Mouse (Mus musculus): ENCODE data around the gene Tango6. TPM values are rescaled to one million over a fixed set of nuclear protein-coding genes. Genes with fewer than 3 reads are reported as not detected.

Tango6 gene
- polyA plus RNA-seq, 1 experiment from 2014 or later, result 12.3 TPM

GRCm38 (mm10) chr8:106828921-106829320 is 146.1 kb downstream of the Tango6 start:
- H3K4me1 ChIP-seq, result no peaks in the 10 kb centered on the region
- no peaks in the 10 kb centered on the region for H3K27me3 ChIP-seq
- H3K4me2 ChIP-seq, result no peak overlapping the region
- no peaks in the 10 kb centered on the region for H3K9me3 ChIP-seq (replicated peaks)
- peaks cover 8% of the 10 kb centered on the region; the same call in 1 of the 2 replicates for H3K36me3 ChIP-seq
- 87% methylated on average over 6 of the region's 6 CpGs for WGBS
- no peak for ATAC-seq (replicated peaks; ENCODE audit: low FRiP score)
- no peak overlapping the region for H3K4me3 ChIP-seq (replicated peaks)
- H3K27ac ChIP-seq, result no peak overlapping the region
- H3K9ac ChIP-seq, result no peak overlapping the region

- 86% methylated on average over 5 of the region's 5 CpGs for WGBS
- no peak for ATAC-seq (replicated peaks; ENCODE audit: low FRiP score)
- H3K4me3 ChIP-seq (replicated peaks), result no peak overlapping the region
- H3K27me3 ChIP-seq, result no peaks in the 10 kb centered on the region
- H3K9ac ChIP-seq, result no peak overlapping the region
- no peak overlapping the region for H3K4me2 ChIP-seq
- H3K36me3 ChIP-seq, result peaks cover 8% of the 10 kb centered on the region; the same call in 1 of the 2 replicates
- H3K4me1 ChIP-seq, result no peaks in the 10 kb centered on the region
- H3K9me3 ChIP-seq (replicated peaks), result no peaks in the 10 kb centered on the region
- no peak overlapping the region for H3K27ac ChIP-seq
Observed at GRCm38 (mm10) chr8:106829526-106830045, 146.7 kb downstream of the Tango6 start.

GRCm38 (mm10) chr8:106834899-106835298 is 152.0 kb downstream of the Tango6 start:
- Histone ChIP-seq H3K9me3 (replicated peaks) (no peaks in the 10 kb centered on the region), H3K4me1 (peaks cover 13% of the 10 kb centered on the region), H3K4me2 (no peak overlapping the region), H3K4me3 (replicated peaks) (no peak overlapping the region), H3K27me3 (no peaks in the 10 kb centered on the region), H3K36me3 (peaks cover 1% of the 10 kb centered on the region; the same call in 1 of the 2 replicates), H3K9ac (no peak overlapping the region), H3K27ac (no peak overlapping the region)
- WGBS, result 64% methylated on average over 1 of the region's 1 CpGs
- ATAC-seq (replicated peaks; ENCODE audit: low FRiP score), result no peak

GRCm38 (mm10) chr8:106836525-106836924 is 153.7 kb downstream of the Tango6 start:
- Histone ChIP-seq H3K27me3 (no peaks in the 10 kb centered on the region), H3K4me1 (peaks cover 18% of the 10 kb centered on the region), H3K27ac (no peak overlapping the region), H3K9me3 (replicated peaks) (no peaks in the 10 kb centered on the region), H3K4me3 (replicated peaks) (no peak overlapping the region), H3K4me2 (no peak overlapping the region), H3K9ac (no peak overlapping the region), H3K36me3 (no peaks in the 10 kb centered on the region)
- WGBS, result 60% methylated on average over 6 of the region's 6 CpGs
- no peak for ATAC-seq (replicated peaks; ENCODE audit: low FRiP score)

- H3K4me2 ChIP-seq, result no peak overlapping the region
- no peaks in the 10 kb centered on the region for H3K9me3 ChIP-seq (replicated peaks)
- H3K27ac ChIP-seq, result peak overlapping the region; percentile 72; the same call in 1 of the 2 replicates
- no peak for ATAC-seq (replicated peaks; ENCODE audit: low FRiP score)
- peaks cover 8% of the 10 kb centered on the region for H3K36me3 ChIP-seq
- no peak overlapping the region for H3K9ac ChIP-seq
- H3K27me3 ChIP-seq, result no peaks in the 10 kb centered on the region
- H3K4me3 ChIP-seq (replicated peaks), result no peak overlapping the region
- WGBS, result 69% methylated on average over 6 of the region's 6 CpGs
- peaks cover 18% of the 10 kb centered on the region for H3K4me1 ChIP-seq
Observed at GRCm38 (mm10) chr8:106838803-106839202, 155.9 kb downstream of the Tango6 start.

GRCm38 (mm10) chr8:106839209-106840001 is 156.5 kb downstream of the Tango6 start:
- 37% methylated on average over 11 of the region's 11 CpGs for WGBS
- no peaks in the 10 kb centered on the region for H3K9me3 ChIP-seq (replicated peaks)
- H3K9ac ChIP-seq, result no peak overlapping the region
- peaks cover 18% of the 10 kb centered on the region for H3K4me1 ChIP-seq
- peak overlapping the region; percentile 72 for H3K27ac ChIP-seq
- H3K4me3 ChIP-seq (replicated peaks), result no peak overlapping the region
- ATAC-seq (replicated peaks; ENCODE audit: low FRiP score), result no peak
- H3K27me3 ChIP-seq, result no peaks in the 10 kb centered on the region
- peak overlapping the region; percentile 24; the same call in 1 of the 2 replicates for H3K4me2 ChIP-seq
- H3K36me3 ChIP-seq, result peaks cover 12% of the 10 kb centered on the region

GRCm38 (mm10) chr8:106850034-106850433 is 167.2 kb downstream of the Tango6 start:
- Histone ChIP-seq H3K9me3 (replicated peaks) (no peaks in the 10 kb centered on the region), H3K36me3 (peaks cover 13% of the 10 kb centered on the region), H3K4me3 (replicated peaks) (no peak overlapping the region), H3K4me2 (no peak overlapping the region), H3K27me3 (no peaks in the 10 kb centered on the region), H3K4me1 (peaks cover 11% of the 10 kb centered on the region), H3K9ac (no peak overlapping the region), H3K27ac (no peak overlapping the region)
- no peak for ATAC-seq (replicated peaks; ENCODE audit: low FRiP score)
- WGBS, result 85% methylated on average over 10 of the region's 10 CpGs

- H3K4me2 ChIP-seq, result no peak overlapping the region
- ATAC-seq (replicated peaks; ENCODE audit: low FRiP score), result peak; percentile 77
Observed at GRCm38 (mm10) chr8:106854534-106855241, 171.8 kb downstream of the Tango6 start.

GRCm38 (mm10) chr8:106855242-106855562 is 172.3 kb downstream of the Tango6 start:
- H3K4me1 ChIP-seq, result peaks cover 14% of the 10 kb centered on the region
- no peaks in the 10 kb centered on the region for H3K27me3 ChIP-seq
- H3K4me2 ChIP-seq, result no peak overlapping the region
- 69% methylated on average over 3 of the region's 3 CpGs for WGBS
- H3K9me3 ChIP-seq (replicated peaks), result no peaks in the 10 kb centered on the region
- H3K27ac ChIP-seq, result peak overlapping the region; percentile 76
- H3K4me3 ChIP-seq (replicated peaks), result no peak overlapping the region
- ATAC-seq (replicated peaks; ENCODE audit: low FRiP score), result peak; percentile 52; the same call in 1 of the 2 replicates
- peaks cover 10% of the 10 kb centered on the region for H3K36me3 ChIP-seq
- no peak overlapping the region for H3K9ac ChIP-seq

More at GRCm38 (mm10) chr8:106854534-106855241, 171.8 kb downstream of the Tango6 start:
- no peaks in the 10 kb centered on the region for H3K27me3 ChIP-seq
- peak overlapping the region; percentile 76 for H3K27ac ChIP-seq
- peaks cover 14% of the 10 kb centered on the region for H3K4me1 ChIP-seq
- peaks cover 13% of the 10 kb centered on the region for H3K36me3 ChIP-seq
- no peaks in the 10 kb centered on the region for H3K9me3 ChIP-seq (replicated peaks)
- no peak overlapping the region for H3K9ac ChIP-seq
- no peak overlapping the region for H3K4me3 ChIP-seq (replicated peaks)
- WGBS, result 32% methylated on average over 8 of the region's 8 CpGs

GRCm38 (mm10) chr8:106862845-106863244 is 180.0 kb downstream of the Tango6 start:
- Histone ChIP-seq H3K27ac (no peak overlapping the region), H3K9me3 (replicated peaks) (no peaks in the 10 kb centered on the region), H3K4me2 (no peak overlapping the region), H3K4me3 (replicated peaks) (no peak overlapping the region), H3K9ac (no peak overlapping the region), H3K27me3 (peaks cover 10% of the 10 kb centered on the region; the same call in 1 of the 2 replicates), H3K36me3 (no peaks in the 10 kb centered on the region), H3K4me1 (no peaks in the 10 kb centered on the region)
- no peak for ATAC-seq (replicated peaks; ENCODE audit: low FRiP score)
- 91% methylated on average over 10 of the region's 10 CpGs for WGBS

- WGBS, result 76% methylated on average over 9 of the region's 9 CpGs
- peaks cover 29% of the 10 kb centered on the region for H3K27me3 ChIP-seq
- no peak for ATAC-seq (replicated peaks; ENCODE audit: low FRiP score)
- no peak overlapping the region for H3K27ac ChIP-seq
- no peak overlapping the region for H3K4me2 ChIP-seq
- H3K4me1 ChIP-seq, result peaks cover 10% of the 10 kb centered on the region
- H3K9ac ChIP-seq, result no peak overlapping the region
- no peaks in the 10 kb centered on the region for H3K36me3 ChIP-seq
- no peak overlapping the region for H3K4me3 ChIP-seq (replicated peaks)
- no peaks in the 10 kb centered on the region for H3K9me3 ChIP-seq (replicated peaks)
Observed at GRCm38 (mm10) chr8:106865354-106865753, 182.5 kb downstream of the Tango6 start.

- Histone ChIP-seq H3K4me3 (replicated peaks) (peak within 1 kb of the TSS; percentile 61), H3K27me3 (peaks cover 42% of the 10 kb centered on the region), H3K4me1 (peaks cover 41% of the 10 kb centered on the region), H3K9me3 (replicated peaks) (no peaks in the 10 kb centered on the region), H3K4me2 (peak within 1 kb of the TSS; percentile 98), H3K27ac (peak within 1 kb of the TSS; percentile 28), H3K9ac (peak within 1 kb of the TSS; percentile 70), H3K36me3 (peaks cover 13% of the 10 kb centered on the region)
- WGBS, result 1% methylated on average over 18 of the region's 18 CpGs
- ATAC-seq (replicated peaks; ENCODE audit: low FRiP score), result no peak
Observed at GRCm38 (mm10) chr8:106870051-106870450, 187.2 kb downstream of the Tango6 start, which contains the start of gene Has3. Has3 (plus strand) TSS chr8:106870242.
